Mouse (Mus musculus) limb, embryonic 11.5 days (tissue): Measurements from ENCODE around the gene Gm45521. TPM values are rescaled to one million over a fixed set of nuclear protein-coding genes. Genes with fewer than 3 reads are reported as not detected.

ENCODE experiments used
- ATAC-seq: fragments of 200-750 bp; cut with Nextera tagmentation; 2 replicates; pipeline ENCODE4 v1.8.0; 2017; ENCODE audit warnings: low read depth; ENCODE audit not compliant: insufficient number of reproducible peaks, low FRiP score, low TSS enrichment
- DNase-seq: peaks from one replicate; pipeline ENCODE4 v3.0.0-alpha.2; 2015; ENCODE audit warnings: low spot score
- H3K27ac ChIP-seq: fragments of 300-500 bp; sonication (generic); replicated peaks from 2 replicates; pipeline ENCODE4 v1.5.1; 2014; ENCODE audit warnings: low read depth, mild to moderate bottlenecking, low read length
- H3K27me3 ChIP-seq: fragments of 300-500 bp; sonication (generic); 2 replicates; pipeline ENCODE4 v1.6.1; 2014; ENCODE audit warnings: mild to moderate bottlenecking, low read length, mixed read lengths; ENCODE audit not compliant: control insufficient read depth, insufficient read depth
- H3K36me3 ChIP-seq: fragments of 300-500 bp; sonication (generic); 2 replicates; pipeline ENCODE4 v1.6.1; 2014; ENCODE audit warnings: mild to moderate bottlenecking, low read length, moderate library complexity, mixed read lengths; ENCODE audit not compliant: control insufficient read depth, insufficient read depth
- H3K4me1 ChIP-seq: fragments of 300-500 bp; sonication (generic); 2 replicates; pipeline ENCODE4 v1.6.1; 2014; ENCODE audit warnings: low read length, mixed read lengths; ENCODE audit not compliant: control insufficient read depth, insufficient read depth
- H3K4me2 ChIP-seq: fragments of 300-500 bp; sonication (generic); 2 replicates; pipeline ENCODE4 v1.6.1; 2014; ENCODE audit warnings: low read depth, mild to moderate bottlenecking, moderate library complexity; ENCODE audit not compliant: severe bottlenecking
- H3K4me3 ChIP-seq: fragments of 300-500 bp; sonication (generic); 2 replicates; pipeline ENCODE4 v1.5.1; 2014; ENCODE audit warnings: low read depth, low read length
- H3K9ac ChIP-seq: fragments of 300-500 bp; sonication (generic); 2 replicates; pipeline ENCODE4 v1.6.1; 2014; ENCODE audit warnings: mild to moderate bottlenecking, low read length
- H3K9me3 ChIP-seq: fragments of 300-500 bp; sonication (generic); 2 replicates; pipeline ENCODE4 v1.6.1; 2016; ENCODE audit warnings: low read length; ENCODE audit not compliant: control insufficient read depth
- WGBS: fragments of 180-500 bp; shearing (Covaris S2); extraction: QIAGEN DNeasy Blood & Tissue Kit; methylation state at CpG from one replicate; pipeline ENCODE4 v1.1.7; 2014; 5-methylcytosine and 5-hydroxymethylcytosine counted together
- polyA plus RNA-seq: library from polyadenylated mRNA; unstranded; fragments of >200 nt; fragmentation: Nextera tagmentation; extraction: Ambion mirVana; gene quantifications from 2 replicates; pipeline ENCODE4 v1.2.1, GENCODE M21; 2014

Gm45521 gene
- polyA plus RNA-seq, 1 experiment from 2014 or later = 0.31 TPM

DNA sequence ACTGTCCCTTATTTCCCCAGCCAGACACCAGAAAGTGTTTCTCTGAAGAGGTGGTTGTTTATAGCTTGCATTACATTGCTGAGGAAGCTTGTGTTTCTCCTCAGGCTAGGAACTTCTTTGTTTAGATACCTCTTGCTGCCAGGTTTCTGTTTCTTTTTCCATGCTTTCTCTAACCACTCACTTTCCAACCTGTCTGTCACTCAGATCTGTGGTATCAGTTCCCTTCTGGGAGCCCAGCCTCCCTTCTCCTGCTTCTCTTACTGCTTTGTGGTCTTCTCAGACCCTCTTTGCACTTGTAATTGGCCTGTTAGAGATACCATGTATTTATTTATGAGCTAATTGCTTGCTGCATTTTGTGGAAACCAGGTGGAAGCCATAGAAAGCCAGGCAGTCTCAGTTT, 33.5 kb upstream of the Gm45521 start:
- peaks cover 25% of the 10 kb centered on the region for H3K36me3 ChIP-seq
- H3K27me3 ChIP-seq = no peaks in the 10 kb centered on the region
- H3K27ac ChIP-seq = 0 out of 2 replicates have a peak overlapping the region, but pooled peaks have one; percentile 21
- H3K9me3 ChIP-seq = no peaks in the 10 kb centered on the region
- no peak overlapping the region for H3K9ac ChIP-seq
- no peak for DNase-seq
- H3K4me3 ChIP-seq = no peak overlapping the region
- no peak for ATAC-seq
- no peaks in the 10 kb centered on the region for H3K4me1 ChIP-seq
- no peak overlapping the region for H3K4me2 ChIP-seq

DNA sequence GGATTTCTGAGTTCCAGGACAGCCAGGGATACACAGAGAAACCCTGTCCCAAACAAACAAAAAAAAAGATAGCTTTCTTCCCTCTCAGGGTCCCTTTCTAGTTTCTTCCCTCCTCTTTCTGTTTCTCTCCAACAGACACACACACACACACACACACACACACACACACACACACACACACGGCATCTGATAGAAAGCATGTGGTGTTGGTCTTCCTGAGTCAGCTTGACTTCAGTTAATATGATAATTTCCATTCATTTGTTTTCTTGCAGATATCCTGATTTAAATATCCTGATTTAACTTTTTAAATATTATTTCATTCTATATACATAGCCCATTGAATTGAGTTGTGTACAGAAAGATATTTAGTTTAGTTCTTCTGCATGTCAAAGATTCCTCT, 28.7 kb upstream of the Gm45521 start:
- DNase-seq = no peak
- 95% methylated on average over 1 of the region's 1 CpGs for WGBS
- peaks cover 21% of the 10 kb centered on the region for H3K36me3 ChIP-seq

DNA sequence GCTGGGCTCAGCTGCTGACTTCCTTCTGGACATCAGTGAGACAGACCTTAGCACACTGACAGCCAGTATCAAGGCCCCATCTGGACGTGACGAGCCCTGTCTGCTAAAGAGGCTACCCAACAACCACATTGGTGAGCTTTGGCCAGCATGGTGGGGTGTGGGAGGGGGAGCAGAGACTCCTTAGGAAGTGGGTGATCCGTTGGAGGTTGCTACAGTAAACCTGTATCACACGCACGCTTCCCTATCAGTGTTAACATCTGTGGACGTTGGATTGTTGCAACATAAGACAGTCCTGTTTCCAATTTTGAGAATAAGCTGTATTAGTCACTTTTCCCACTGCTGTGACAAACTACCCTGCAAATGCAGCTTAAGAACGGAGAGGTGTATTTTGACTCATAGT, 28.1 kb upstream of the Gm45521 start:
- ATAC-seq (no peak), DNase-seq (no peak)
- Histone ChIP-seq H3K36me3 (peaks cover 18% of the 10 kb centered on the region; the same call in 1 of the 2 replicates), H3K4me3 (no peak overlapping the region), H3K27ac (no peak overlapping the region), H3K4me2 (no peak overlapping the region), H3K9me3 (no peaks in the 10 kb centered on the region), H3K27me3 (no peaks in the 10 kb centered on the region), H3K9ac (no peak overlapping the region), H3K4me1 (no peaks in the 10 kb centered on the region)
- WGBS = 89% methylated on average over 7 of the region's 7 CpGs

More for the DNA sequence above, 28.7 kb upstream of the Gm45521 start:
- ATAC-seq = no peak
- Histone ChIP-seq H3K27me3 (no peaks in the 10 kb centered on the region), H3K4me3 (no peak overlapping the region), H3K4me2 (no peak overlapping the region), H3K9me3 (no peaks in the 10 kb centered on the region), H3K9ac (no peak overlapping the region), H3K4me1 (no peaks in the 10 kb centered on the region), H3K27ac (no peak overlapping the region)

DNA sequence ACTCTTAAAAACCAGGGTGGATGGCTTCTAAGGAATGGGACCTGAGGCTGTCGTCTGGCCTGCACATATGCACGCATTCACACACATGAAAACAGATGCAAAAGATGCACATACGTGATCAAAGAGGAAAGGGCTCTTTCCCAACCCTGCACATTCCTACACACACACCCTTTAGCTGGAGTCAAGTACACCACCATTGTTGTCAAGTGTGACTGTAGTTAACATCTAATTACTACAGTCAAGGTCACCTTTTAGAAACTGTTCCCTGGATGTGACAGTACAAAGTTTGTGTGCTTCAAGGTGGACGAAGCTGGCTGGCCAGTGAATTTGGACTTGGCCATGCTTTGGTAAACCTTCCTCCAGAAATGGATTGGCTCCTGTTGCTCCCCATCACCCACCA, 24.9 kb upstream of the Gm45521 start:
- DNase-seq (no peak), ATAC-seq (no peak)
- H3K27ac ChIP-seq = no peak overlapping the region

DNA sequence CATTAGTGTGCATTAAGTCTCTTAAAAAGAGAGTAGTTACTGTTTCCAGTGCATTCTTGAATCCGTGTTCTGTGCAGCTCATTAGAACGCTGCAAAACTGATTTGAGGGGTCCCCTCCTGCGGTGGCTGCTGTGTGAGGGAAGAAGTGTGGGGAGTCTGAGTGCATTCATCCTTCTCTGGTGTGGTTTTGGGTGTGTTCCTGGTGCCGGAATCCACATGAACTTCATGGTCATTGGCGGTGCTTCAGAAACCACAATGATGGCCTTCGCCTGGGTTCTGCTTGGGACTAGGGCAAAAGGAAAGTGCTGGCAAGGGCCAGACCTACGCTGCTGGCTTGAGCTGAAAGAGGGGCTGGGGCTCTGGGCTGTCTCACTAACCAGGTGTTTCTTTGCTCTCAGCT, 22.9 kb upstream of the Gm45521 start:
- no peak overlapping the region for H3K9ac ChIP-seq
- DNase-seq = no peak
- peaks cover 13% of the 10 kb centered on the region; the same call in 1 of the 2 replicates for H3K36me3 ChIP-seq
- no peak overlapping the region for H3K4me3 ChIP-seq
- H3K4me2 ChIP-seq = no peak overlapping the region
- H3K27ac ChIP-seq = no peak overlapping the region
- H3K4me1 ChIP-seq = 0 out of 2 replicates have a peak, but pooled peaks cover 5% of the 10 kb centered on the region
- H3K9me3 ChIP-seq = no peaks in the 10 kb centered on the region
- 95% methylated on average over 7 of the region's 7 CpGs for WGBS
- ATAC-seq = no peak
- H3K27me3 ChIP-seq = no peaks in the 10 kb centered on the region

More for the DNA sequence above, 24.9 kb upstream of the Gm45521 start:
- H3K4me3 ChIP-seq = no peak overlapping the region
- H3K27me3 ChIP-seq = no peaks in the 10 kb centered on the region
- H3K4me1 ChIP-seq = no peaks in the 10 kb centered on the region
- H3K36me3 ChIP-seq = peaks cover 19% of the 10 kb centered on the region; the same call in 1 of the 2 replicates
- 93% methylated on average over 4 of the region's 4 CpGs for WGBS
- H3K4me2 ChIP-seq = no peak overlapping the region
- H3K9ac ChIP-seq = no peak overlapping the region
- H3K9me3 ChIP-seq = no peaks in the 10 kb centered on the region

DNA sequence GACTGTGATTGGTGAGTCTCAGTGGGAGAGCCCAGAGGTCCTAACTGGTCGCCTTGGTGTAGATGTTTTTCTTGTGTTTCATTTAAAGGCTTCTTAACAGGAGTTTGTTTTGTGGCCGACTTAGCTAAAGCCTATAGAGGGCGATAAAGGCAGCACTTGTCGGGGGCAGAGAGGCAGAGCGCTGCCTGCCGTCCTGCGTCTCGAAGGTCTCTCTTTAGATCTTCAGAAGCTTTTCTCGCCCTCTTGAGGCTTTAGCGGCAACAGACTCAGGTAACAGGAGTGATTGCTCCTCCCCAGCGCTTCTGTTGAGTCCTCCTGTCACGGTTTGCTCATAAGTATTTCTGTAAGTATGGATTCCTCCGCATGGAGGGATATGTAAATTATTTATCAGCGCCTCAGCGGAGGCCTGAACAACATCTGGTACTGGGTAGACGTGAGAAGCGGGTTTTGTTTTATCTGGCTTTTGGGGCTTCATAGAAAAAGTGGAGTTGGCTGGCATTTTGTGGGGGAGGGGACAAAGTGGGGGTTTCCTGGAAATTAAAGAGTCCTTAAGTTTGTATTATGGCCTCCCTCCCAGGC, 19.9 kb upstream of the Gm45521 start:
- Histone ChIP-seq H3K27me3 (no peaks in the 10 kb centered on the region), H3K27ac (no peak overlapping the region), H3K36me3 (peaks cover 11% of the 10 kb centered on the region), H3K4me2 (no peak overlapping the region), H3K4me1 (0 out of 2 replicates have a peak, but pooled peaks cover 5% of the 10 kb centered on the region), H3K9me3 (no peaks in the 10 kb centered on the region), H3K4me3 (no peak overlapping the region), H3K9ac (no peak overlapping the region)
- peak; percentile 63 for DNase-seq
- 0 out of 2 replicates have a peak, but pooled peaks have one; percentile 31 for ATAC-seq
- 17% methylated on average over 17 of the region's 17 CpGs for WGBS

DNA sequence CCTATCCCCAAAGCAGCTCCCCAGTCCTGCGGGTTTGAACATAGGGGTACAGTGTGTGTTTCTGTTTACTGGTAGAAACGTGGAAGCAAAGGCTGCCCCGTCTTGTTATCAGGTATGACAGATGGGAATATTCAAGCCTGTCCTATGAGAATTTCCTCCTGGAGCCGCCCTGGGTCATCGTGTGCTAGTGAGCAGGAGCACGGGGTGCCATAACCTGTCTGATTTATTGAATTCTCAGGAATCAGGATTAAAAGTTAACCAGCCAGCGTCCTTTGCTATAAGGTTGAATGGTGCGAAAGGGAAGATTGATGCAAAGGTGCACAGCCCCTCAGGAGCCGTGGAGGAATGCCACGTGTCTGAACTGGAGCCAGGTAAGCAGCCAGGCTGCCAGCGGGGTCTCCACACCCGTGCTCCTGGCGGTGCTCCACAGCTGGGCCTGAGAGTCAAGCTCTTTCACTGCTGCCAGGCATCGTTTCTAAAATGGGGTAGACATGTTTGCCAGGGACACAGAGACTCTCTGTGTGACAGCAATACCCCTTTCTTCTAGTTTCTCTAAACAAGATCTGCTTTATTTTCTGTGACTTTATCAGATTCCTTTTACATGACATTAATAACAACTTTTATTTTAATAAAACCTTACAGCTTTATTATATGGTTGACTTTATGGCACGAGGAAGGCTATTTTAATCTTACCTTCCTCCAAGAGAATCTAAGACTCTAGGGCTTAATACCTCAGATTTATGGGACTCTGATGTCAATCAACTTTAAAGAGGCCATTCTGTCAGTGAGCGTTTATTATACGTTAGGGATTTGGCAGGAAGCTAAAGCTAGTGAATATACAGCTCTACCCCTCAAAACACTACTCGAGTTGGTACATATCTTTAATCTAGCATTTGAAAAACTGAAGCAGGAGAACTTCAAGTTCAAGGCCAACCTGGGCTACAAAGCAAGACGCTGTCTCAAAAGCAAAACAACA, 18.0 kb upstream of the Gm45521 start:
- ATAC-seq = no peak
- 0 out of 2 replicates have a peak, but pooled peaks cover 5% of the 10 kb centered on the region for H3K4me1 ChIP-seq

DNA sequence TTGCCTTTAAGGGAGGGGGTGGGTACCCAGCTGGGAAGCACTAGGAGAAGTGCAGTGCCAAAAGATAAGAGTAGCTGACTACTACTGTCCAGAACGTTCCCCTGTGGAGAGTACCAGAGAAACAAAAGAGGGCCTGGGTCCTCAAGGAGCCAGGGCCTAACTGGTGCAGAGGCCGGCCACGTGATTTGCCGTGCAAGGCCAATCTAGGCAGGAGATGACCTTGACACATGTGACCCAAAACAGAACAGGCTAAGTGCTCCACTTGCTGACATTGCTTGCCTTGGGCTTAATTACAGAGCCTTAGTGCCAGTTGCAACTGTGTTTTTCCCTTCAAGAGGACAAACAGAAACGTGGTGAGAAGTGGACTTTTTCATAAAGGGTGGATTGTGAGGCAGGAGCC, 15.7 kb upstream of the Gm45521 start:
- Histone ChIP-seq H3K36me3 (peaks cover 13% of the 10 kb centered on the region), H3K27ac (no peak overlapping the region), H3K4me3 (no peak overlapping the region), H3K9me3 (no peaks in the 10 kb centered on the region), H3K9ac (no peak overlapping the region), H3K4me2 (no peak overlapping the region), H3K4me1 (0 out of 2 replicates have a peak, but pooled peaks cover 5% of the 10 kb centered on the region), H3K27me3 (no peaks in the 10 kb centered on the region)
- 76% methylated on average over 5 of the region's 5 CpGs for WGBS
- DNase-seq (no peak), ATAC-seq (no peak)

More for the DNA sequence above, 18.0 kb upstream of the Gm45521 start:
- DNase-seq = no peak
- Histone ChIP-seq H3K4me2 (no peak overlapping the region), H3K9me3 (no peaks in the 10 kb centered on the region), H3K36me3 (peaks cover 16% of the 10 kb centered on the region), H3K27me3 (no peaks in the 10 kb centered on the region), H3K27ac (0 out of 2 replicates have a peak overlapping the region, but pooled peaks have one; percentile 42), H3K9ac (no peak overlapping the region), H3K4me3 (no peak overlapping the region)
- 83% methylated on average over 19 of the region's 19 CpGs for WGBS
